Mouse (Mus musculus) urinary bladder, postnatal 4 days (tissue): ENCODE data around the gene Zfyve9.
A peak's percentile ranks its signal among the peaks of the same experiment; 100 is the strongest.
"Not testable (repeated sequence)": the region's sequence is repeated elsewhere in the genome, so short reads cannot be mapped to it uniquely, and the experiment has no call there.

Experiments
- DNase-seq, 2 experiments: peaks; one replicate each; pipeline ENCODE4 v3.0.0; 2021 to 2022; ENCODE audit warnings: low spot score in 2 of 2

Zfyve9 gene

GRCm38 (mm10) chr4:108721245-108721784 lies 59.3 kb downstream of the Zfyve9 start:
- DNase-seq, result no peak

- no peak for DNase-seq
These were observed 61.2 kb downstream of the Zfyve9 start, which contains the start of gene 3110021N24Rik for GRCm38 (mm10) chr4:108719349-108719748. Gene 3110021N24Rik, plus strand, starts transcription at chr4:108719649.

- no peak for DNase-seq
These were observed 72.4 kb downstream of the Zfyve9 start for GRCm38 (mm10) chr4:108708209-108708608.

- no peak for DNase-seq
These were observed 83.7 kb downstream of the Zfyve9 start for GRCm38 (mm10) chr4:108696934-108697333.

GRCm38 (mm10) chr4:108691469-108691868 lies 89.1 kb downstream of the Zfyve9 start:
- no peak for DNase-seq

- DNase-seq, result no peak
These were observed 90.1 kb downstream of the Zfyve9 start for GRCm38 (mm10) chr4:108690479-108690878.

GRCm38 (mm10) chr4:108687098-108687497 lies 93.5 kb downstream of the Zfyve9 start:
- DNase-seq, result not testable (repeated sequence)

DNA sequence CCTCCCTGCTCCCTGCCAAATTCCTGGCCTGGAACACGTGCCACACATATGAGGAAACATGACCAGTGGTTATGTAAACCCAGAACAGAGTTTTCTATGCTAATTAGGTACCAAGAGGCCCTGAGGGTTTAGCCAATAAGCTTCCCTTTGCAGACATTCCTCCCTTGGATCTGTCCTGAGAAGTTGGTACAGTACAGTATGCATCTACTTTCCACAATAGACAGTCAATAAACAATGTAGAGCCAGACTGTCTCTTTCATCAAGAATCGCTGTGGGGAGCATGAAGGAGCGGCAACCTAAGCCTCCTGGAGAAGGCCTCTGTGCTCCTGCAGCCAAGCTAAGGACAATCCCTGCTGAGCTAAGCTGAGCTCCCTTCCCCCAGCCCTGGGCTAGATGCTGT lies 94.4 kb downstream of the Zfyve9 start:
- DNase-seq, result no peak

- no peak for DNase-seq
These were observed 116.2 kb downstream of the Zfyve9 start for GRCm38 (mm10) chr4:108664407-108664806.

- DNase-seq, result no peak
These were observed 141.8 kb downstream of the Zfyve9 start for GRCm38 (mm10) chr4:108638752-108639151.

- no peak for DNase-seq
These were observed 142.9 kb downstream of the Zfyve9 start for GRCm38 (mm10) chr4:108637721-108638120.

DNA sequence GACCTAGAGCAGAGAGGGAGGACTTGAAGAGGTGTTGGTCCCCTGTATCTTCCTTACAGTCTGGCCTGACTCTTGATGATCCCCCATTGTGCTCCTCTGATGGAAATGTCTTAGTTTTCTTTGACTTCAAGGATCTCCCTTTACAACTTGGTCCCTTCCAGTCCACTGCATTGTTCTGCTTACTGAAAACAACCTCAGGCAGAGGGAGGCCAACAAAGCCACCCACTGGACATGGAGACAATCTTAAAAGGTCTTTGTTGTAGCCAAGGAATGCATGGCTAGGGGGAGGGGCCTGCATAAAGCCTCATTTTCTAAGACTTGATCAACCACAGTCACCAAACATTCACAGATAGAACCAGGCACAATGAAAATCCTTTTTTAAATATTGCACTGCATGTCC lies 145.5 kb downstream of the Zfyve9 start:
- no peak for DNase-seq

DNA sequence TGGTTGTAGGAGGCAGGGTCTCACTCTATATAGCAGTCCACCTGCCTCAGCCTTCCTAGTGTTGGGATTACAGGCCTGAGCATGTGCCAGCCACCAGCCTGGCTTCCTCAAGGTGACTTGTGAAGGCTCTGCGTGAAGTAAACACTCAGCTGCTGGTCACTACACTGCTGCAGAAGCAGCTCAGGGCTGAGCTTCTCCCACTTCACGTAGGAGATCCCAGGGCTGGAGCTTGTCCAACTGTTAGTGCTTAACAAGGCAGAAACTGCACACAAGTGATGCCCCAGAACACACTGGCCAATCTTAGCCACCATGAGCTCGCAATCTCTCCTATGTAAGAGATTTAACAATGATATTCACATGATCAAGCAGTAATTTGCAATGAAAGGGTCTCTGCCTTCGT lies 145.9 kb downstream of the Zfyve9 start:
- no peak for DNase-seq

DNA sequence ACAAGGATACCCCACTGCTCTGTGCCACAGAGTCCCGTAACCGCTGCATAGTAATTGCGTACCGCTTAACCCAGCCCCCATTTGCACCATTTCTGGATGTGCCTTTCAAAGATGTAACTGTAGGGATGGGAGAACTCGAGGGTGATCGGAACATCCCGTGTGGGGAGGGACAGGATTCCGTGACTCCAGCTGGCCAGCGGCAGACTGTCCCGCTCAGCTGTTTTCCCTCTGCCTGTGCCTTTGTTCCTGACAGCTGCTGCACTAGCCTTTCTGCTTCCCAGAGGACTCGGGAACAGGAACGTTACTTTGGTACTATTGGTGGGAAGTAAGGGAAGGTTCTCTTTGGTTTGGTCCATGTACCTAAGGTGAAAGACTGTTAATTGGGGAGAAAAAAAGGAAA lies 146.9 kb downstream of the Zfyve9 start:
- no peak for DNase-seq

- DNase-seq, result no peak
These were observed 149.0 kb downstream of the Zfyve9 start for GRCm38 (mm10) chr4:108631616-108632015.

DNA sequence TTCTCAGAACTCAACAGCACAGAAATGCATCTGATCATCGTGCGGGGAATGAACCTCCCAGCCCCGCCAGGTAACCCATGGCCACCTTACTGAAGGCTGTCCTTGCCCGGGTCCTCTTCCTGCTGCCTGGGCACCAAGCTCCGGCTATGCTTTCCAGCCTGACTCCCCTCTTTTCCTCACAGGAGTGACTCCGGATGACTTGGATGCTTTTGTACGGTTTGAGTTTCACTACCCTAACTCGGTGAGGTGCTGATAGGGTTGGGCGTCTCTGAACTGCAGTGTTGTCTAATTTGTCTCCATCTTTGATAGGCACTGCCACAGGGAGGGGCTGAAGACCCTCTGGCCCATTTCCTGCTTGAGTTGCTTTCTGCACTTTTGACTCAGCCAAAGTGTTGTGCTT lies 150.5 kb downstream of the Zfyve9 start:
- DNase-seq, result no peak

- DNase-seq, result no peak
These were observed 151.2 kb downstream of the Zfyve9 start for GRCm38 (mm10) chr4:108629363-108629880.

DNA sequence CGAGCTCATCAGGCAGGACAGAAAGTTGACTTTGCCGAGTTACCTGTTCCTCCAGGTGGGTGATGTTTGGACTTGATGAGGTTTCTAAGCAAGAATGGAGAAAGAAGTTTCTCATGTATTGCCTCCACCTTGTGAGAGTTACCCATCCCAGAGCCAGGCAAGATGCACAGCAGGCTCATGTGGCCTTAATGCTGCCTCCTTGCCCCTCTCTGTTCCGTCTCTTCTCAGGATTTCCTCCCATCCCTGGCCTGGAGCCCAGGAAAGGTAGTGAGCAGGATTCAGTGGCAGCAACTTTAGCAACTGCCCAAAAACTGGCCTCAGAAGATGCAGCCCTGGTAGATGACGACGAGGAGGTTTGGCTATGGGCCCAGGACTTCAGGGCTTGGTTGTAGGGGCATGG lies 153.5 kb downstream of the Zfyve9 start:
- no peak for DNase-seq

DNA sequence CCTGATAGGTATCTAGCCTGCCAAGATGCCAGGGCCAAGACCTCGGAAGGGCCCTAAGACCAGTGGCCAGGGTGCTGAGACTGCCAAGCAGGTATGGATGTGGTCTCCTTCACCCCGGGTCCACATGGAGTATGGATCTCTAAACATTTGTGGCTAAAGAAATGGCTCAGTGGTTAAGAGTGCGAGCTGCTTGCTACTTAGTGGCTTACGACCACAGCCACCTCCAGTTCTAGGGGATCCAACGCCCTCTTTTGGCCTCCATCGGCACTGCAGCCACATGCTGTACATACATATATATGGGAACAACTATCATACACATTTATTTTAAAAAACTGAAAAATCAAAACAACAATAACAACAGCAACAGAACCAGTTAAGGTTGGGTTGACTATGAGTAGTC lies 159.1 kb downstream of the Zfyve9 start:
- no peak for DNase-seq

- DNase-seq, result no peak
These were observed 160.1 kb downstream of the Zfyve9 start for GRCm38 (mm10) chr4:108620536-108620935.

DNA sequence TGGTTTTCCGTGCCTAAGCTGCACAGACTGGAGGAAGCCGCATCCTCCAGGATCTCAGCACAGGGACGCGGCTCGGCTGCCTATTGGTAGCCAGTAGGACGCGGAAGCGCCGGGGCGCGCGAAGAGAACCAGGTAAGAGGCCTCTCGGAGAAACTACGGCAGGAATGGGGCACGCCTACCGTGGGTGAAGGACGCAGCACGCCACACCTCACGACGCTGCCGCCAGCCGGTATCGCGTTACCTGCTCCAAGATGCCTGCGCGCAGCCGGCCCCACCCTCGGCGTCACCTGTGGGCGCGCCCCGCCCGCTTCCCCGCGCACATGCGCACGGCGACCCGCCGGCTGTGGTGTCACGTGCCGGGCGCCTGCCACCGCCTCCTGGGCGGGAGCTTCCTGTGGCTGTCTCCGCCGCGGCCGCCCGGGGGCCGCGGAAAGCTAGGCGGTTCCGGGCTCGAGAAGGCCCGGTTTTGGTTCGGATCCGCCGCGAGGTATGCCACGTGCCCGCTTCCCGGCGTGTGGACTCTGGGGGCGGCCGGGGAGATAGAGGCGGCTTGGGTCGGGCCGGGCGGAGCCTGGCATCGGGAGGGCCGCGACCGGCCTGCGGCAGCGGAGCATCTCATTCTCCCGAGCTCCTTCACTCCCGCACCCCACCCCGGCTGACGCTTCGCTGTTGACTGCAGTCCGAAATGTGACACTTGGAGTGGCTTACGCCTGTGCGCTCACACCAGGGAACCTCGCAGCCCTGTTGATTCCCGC lies 160.8 kb downstream of the Zfyve9 start, which contains the start of gene Cc2d1b:
TSS of gene Cc2d1b (plus strand) at position 354 of the 755 bp plus-strand sequence.
- DNase-seq, result peak; percentile 86 to 88

DNA sequence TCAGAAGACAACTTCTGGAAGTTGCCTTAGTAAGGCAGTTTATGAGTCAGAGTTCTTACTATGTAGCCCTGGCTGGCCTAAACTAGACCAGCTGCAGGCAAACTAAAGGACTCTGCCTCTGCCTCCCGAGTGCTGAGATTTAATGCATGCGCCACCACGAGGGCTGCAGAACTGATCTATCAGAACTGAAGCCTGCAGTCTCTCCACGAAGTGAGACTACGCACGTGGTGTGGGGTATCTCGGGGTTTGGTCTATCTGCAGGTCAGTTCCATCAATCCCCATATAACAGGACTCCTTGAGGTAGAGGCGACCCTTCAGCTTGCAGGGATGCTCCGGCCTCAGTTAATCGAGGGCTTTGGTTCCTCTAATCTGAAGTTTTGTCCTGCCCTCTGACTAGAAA lies 161.4 kb downstream of the Zfyve9 start:
- no peak for DNase-seq

DNA sequence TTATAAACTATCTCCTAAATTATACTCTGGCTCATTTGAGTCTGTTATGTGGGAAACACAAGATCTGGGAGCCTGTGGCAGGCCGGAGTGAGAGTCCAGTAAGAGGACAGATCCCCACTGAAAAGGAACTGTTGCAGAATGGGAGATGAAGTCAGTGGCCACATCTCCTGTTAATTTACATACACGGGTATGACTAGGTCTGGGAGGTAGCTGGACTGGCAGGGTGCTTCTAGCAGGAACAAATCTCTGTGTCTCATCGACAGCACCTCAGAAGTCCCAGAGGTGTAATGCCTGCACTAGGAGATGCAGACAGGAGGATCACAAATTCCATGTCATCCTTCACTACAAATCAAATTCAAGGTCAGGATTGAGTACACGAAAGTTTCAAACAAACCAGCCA lies 162.0 kb downstream of the Zfyve9 start:
- no peak for DNase-seq
